Mouse (Mus musculus) brain, embryonic 14.5 days (tissue): ENCODE measurements at regions not wholly inside any gene's neighbourhood (a gene's known extent, or its start where the extent isn't known, plus 50 kb on each side); places are given as distances from the start of the nearest gene placed in this dataset.
A peak's percentile ranks its signal among the peaks of the same experiment; 100 is the strongest.

Experiments used
- CTCF ChIP-seq: fragments of 200-500 bp; IDR thresholded peaks from 2 replicates; pipeline ENCODE4 v1.5.1; 2012; ENCODE audit warnings: inconsistent platforms, mild to moderate bottlenecking, moderate library complexity, borderline replicate concordance; ENCODE audit not compliant: insufficient read depth, insufficient read length; ENCODE audit errors: extremely low read depth
- POLR2A ChIP-seq: fragments of 200-500 bp; IDR thresholded peaks from 2 replicates; pipeline ENCODE4 v1.6.1; 2012; ENCODE audit warnings: mild to moderate bottlenecking, inconsistent platforms, borderline replicate concordance; ENCODE audit not compliant: poor library complexity, insufficient read depth, insufficient read length, severe bottlenecking; ENCODE audit errors: extremely low read depth

DNA sequence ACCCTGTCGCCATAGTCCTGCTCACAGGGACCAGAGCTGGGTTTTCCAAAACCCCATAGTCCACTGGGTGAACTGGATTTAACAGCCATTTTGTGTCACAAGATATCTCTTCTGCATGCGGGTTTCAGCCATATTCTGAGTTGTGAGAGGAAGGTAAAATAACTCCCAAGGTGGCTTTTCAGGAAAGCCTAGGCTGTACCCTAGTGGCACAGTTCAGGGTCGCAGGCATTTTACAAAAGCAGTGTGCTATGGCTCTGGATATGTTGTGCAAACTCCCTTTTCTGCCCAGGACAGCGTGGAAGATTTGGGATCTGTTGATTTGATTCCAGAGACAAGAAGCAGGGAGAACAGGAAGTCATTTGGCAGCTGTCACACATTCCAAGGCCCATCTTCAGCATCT is 588.3 kb upstream of the Mgmt start:
- peak; percentile 28; the same call in 1 of the 2 replicates for TF ChIP-seq CTCF
- no peak for TF ChIP-seq POLR2A
